8 mouse cellular contexts compared by ENCODE assay signal in the genomic region with DNA sequence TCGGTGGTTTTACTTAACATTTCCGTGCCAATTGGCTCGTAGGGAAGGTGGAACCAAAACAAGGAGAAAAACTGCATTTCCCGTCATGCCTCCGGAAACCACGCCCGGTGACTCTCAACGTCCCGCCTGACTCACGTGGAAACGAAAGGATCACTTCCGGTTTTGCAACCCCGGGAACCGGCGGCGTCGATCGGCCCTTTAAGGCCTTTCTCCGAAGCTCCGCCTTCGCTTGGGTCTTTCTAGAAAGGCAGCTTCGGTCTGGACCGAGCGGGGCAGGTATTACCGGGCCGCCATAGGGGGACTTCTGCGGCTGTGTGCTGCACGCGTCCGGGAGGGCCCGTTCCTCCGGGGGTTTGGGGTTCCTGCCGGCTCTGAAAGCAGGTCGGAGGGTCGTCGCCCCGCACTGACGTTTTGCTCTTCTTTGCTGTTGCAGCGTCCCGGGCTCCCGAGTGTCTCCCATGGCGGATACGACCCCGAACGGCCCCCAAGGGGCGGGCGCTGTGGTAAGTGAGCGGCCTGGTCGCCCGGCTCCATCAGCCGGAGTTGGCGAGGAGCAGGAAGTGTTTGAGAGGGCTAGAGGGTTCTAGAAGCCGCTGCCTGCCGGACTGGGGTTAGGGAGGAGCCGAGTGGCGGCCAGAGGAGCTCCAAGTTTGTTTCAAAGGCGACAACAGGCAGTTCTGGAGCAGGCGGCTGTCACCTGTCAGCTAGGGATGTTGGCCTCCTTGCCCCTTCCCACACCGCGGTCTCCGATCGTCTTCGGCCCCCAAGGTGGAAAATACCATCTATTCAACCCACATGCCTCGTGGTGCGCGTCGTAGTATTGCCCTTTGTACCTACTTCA. TPM values are rescaled to one million over a fixed set of nuclear protein-coding genes. Genes with fewer than 3 reads are reported as not detected.
DNase-seq lines count a peak whose midpoint lies in the region; ATAC-seq lines count a peak whose summit lies in the region.

Gene Tmem33, plus strand, starts transcription at position 35 of the 841 bp plus-strand sequence.

- H3K9me3 ChIP-seq in forebrain, embryonic 14.5 days (replicated peaks; ENCODE audit: control insufficient read depth, low read length), result no peaks in the 10 kb centered on the region
- H3K9me3 ChIP-seq in neural tube, embryonic 15.5 days (replicated peaks), result no peaks in the 10 kb centered on the region

- peak; percentile 94 for ATAC-seq in forebrain, embryonic 14.5 days
- ATAC-seq in neural tube, embryonic 15.5 days (ENCODE audit: low FRiP score), result peak; percentile 92

- WGBS in forebrain, embryonic 14.5 days, result under 1% methylated on average over 64 of the region's 67 CpGs
- under 1% methylated on average over 67 of the region's 67 CpGs for WGBS in neural tube, embryonic 15.5 days

- peak; percentile 96 for DNase-seq in ES-CJ7 (ENCODE audit: low read depth, low spot score)
- DNase-seq in cerebellum, adult 11 months, result peak; percentile 87
- peak; percentile 98 for DNase-seq in forebrain, embryonic 14.5 days (ENCODE audit: low spot score)
- peak; percentile 89 to 92 for DNase-seq in heart, postnatal 14 days
- peak; percentile 93 for DNase-seq in layer of hippocampus, adult 11-12 months (ENCODE audit: low spot score)
- peak; percentile 97 for DNase-seq in lung, adult 18-20 months
- DNase-seq in testis, postnatal 14 days (ENCODE audit: low spot score), result peak; percentile 93

- intact Hi-C loops in heart, postnatal 14 days (cut with DNase I), result loop anchor here (5.0 kb wide), 1 partner anchor 47 kb away; the partner anchor contains the start of gene Slc30a9

- H3K27ac ChIP-seq in forebrain, embryonic 14.5 days (ENCODE audit: low read depth, low read length), result peak within 1 kb of the TSS; percentile 89
- peak within 1 kb of the TSS; percentile 92 for H3K27ac ChIP-seq in neural tube, embryonic 15.5 days (replicated peaks)

- H3K4me1 ChIP-seq in forebrain, embryonic 14.5 days (ENCODE audit: control insufficient read depth, insufficient read depth, low read length), result peaks cover 7% of the 10 kb centered on the region
- peaks cover 21% of the 10 kb centered on the region for H3K4me1 ChIP-seq in neural tube, embryonic 15.5 days

- peak within 1 kb of the TSS; percentile 54 for H3K4me2 ChIP-seq in forebrain, embryonic 14.5 days (ENCODE audit: low read length)
- peak within 1 kb of the TSS; percentile 80 for H3K4me2 ChIP-seq in neural tube, embryonic 15.5 days

- peak within 1 kb of the TSS; percentile 88 for H3K4me3 ChIP-seq in forebrain, embryonic 14.5 days (ENCODE audit: low read depth, low read length)
- H3K4me3 ChIP-seq in neural tube, embryonic 15.5 days (replicated peaks), result peak within 1 kb of the TSS; percentile 66

- H3K9ac ChIP-seq in forebrain, embryonic 14.5 days (ENCODE audit: low read length), result peak within 1 kb of the TSS; percentile 90
- H3K9ac ChIP-seq in neural tube, embryonic 15.5 days (replicated peaks), result peak within 1 kb of the TSS; percentile 75

- H3K27me3 ChIP-seq in forebrain, embryonic 14.5 days (replicated peaks; ENCODE audit: control insufficient read depth, insufficient read depth, low read length), result no peaks in the 10 kb centered on the region
- no peaks in the 10 kb centered on the region for H3K27me3 ChIP-seq in neural tube, embryonic 15.5 days (replicated peaks)

- H3K36me3 ChIP-seq in forebrain, embryonic 14.5 days (ENCODE audit: control insufficient read depth, insufficient read depth, low read length), result peaks cover 27% of the 10 kb centered on the region
- H3K36me3 ChIP-seq in neural tube, embryonic 15.5 days, result peaks cover 20% of the 10 kb centered on the region

RNA-seq across cellular contexts. Expression of gene Tmem33, which starts in this region (rescaled TPM):
- polyA plus RNA-seq in forebrain, embryonic 14.5 days (2014; fragmentation: Nextera tagmentation; extraction: Ambion mirVana), result 83.2 and 86.7 TPM in 2 replicates
- total RNA-seq in heart, postnatal 14 days (2021), result 10 to 100 TPM; 43.1 to 45.4 TPM
- 78.2 and 81.3 TPM in 2 replicates for polyA plus RNA-seq in neural tube, embryonic 15.5 days (2015; fragmentation: Nextera tagmentation; extraction: Ambion mirVana)

Comparison
In these comparisons a context has a peak if more than half of its experiments do, and no peak if none do; other contexts are left out.
1. Peak in every context shown above with its lines: DNase-seq, ATAC-seq, H3K4me3 ChIP-seq and H3K27ac ChIP-seq.